Mouse (Mus musculus) cerebellum, postnatal 14 days (tissue): ENCODE results near the gene Cmtm7.
"Not testable (repeated sequence)": the region's sequence is repeated elsewhere in the genome, so short reads cannot be mapped to it uniquely, and the experiment has no call there.

Experiments
- DNase-seq, 2 experiments: peaks; one replicate each; pipeline ENCODE4 v3.0.0; 2021; ENCODE audit warnings: mixed read lengths in 2 of 2

Gene Cmtm7

GRCm38 (mm10) chr9:114760353-114760752 lies 21.3 kb downstream of the Cmtm7 start:
- no peak for DNase-seq

GRCm38 (mm10) chr9:114759886-114760285 lies 21.8 kb downstream of the Cmtm7 start:
- no peak for DNase-seq

- DNase-seq: no peak
These were observed 22.9 kb downstream of the Cmtm7 start for GRCm38 (mm10) chr9:114758801-114759200.

GRCm38 (mm10) chr9:114758272-114758671 lies 23.4 kb downstream of the Cmtm7 start:
- no peak for DNase-seq

- peak; percentile 95 for DNase-seq
These were observed 28.7 kb downstream of the Cmtm7 start for GRCm38 (mm10) chr9:114752863-114753484.

DNA sequence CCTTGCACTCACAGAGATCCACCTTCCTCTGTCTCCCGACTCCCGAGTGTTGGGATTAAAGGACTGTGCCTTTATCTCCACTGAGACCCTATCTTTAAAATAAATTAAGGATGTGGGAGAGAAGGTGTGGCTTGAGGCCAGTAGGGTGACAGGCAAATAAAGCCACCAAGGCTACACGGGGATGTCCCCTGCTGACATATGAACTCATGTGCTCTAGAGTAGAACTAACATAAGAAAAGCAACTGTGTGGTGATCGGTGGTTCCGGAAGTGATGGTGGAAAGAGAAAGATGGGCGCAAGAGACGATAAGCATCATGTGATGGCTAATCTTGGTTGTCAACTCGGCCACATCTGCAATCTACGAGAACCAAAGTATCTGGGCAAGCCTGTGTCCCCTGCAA lies 29.3 kb downstream of the Cmtm7 start:
- no peak for DNase-seq

DNA sequence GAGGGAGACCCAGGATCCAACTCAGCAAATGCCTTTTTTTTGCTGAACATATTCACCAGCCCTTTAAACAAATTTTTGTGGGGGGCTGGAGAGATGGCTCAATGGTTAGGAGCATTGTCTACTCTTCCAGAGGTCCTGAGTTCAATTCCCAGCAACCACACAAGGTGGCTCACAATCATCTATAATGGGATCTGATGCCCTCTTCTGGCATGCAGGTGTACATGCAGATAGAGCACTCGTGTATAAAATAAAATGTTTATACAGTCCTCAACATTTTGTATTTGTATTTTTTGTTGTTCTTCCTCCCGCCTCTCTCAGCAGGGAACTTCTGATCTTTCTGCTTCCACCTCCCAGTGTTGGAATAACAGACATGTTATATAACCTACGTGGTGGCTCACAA lies 30.1 kb downstream of the Cmtm7 start:
- DNase-seq: no peak

DNA sequence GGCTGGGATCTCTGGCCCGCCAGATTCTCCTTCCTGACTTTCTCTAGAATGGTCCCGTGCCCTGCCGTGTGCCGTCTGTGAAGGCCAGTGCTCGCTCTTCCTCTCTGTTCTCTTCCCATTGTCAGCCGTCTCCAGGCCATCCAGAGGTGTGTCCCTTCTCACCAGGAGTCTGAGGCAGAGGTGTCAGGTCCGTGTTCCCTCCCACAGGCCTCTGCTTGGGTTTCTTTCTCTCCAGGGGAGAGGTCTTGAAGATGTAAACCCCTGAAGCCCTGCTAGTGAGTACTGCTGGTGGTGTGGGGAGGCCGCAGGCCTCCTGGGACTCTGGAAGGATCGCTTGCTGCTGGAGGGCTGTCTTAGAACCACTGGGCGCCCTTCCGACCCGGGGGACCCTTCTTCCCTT lies 34.2 kb downstream of the Cmtm7 start:
- DNase-seq: no peak

DNA sequence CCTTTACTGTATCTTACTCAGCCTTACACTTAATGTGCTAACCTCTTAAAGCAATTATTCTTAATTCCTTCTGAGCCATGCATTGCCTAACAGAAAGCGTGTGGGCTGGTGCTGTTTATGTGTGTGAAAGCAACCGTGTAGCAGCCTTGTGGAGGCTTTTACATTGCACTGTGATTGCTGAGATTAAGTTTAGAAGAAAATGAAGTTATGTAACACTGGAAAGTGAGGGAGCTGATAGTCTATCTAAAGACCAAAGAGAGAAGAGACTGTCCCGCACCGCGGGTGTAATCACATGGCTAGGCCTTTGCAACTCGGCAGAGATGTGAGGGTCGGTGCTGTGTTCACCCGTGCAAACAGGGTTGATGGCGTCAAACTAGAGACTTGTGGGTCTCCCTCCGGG lies 34.6 kb downstream of the Cmtm7 start:
- no peak for DNase-seq

DNA sequence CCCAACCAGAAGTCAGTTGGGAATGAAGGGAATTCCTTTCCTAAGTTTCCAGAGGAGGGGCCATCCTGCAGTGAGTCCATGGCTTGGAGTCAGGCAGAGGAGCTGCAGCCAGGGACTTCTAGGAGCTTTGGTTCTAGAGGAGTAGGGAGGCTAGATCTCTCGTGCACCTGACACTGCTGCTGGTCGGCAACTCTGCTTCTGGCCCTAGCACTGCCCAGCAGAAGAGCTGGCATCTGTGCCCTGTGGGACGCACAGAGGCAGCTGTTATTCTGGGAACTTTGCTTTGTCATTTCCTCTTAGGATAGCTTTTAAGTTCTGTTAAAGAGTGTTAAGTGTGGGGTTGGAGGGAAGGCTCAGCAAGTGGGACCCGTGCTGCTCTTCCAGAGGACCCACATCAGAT lies 36.0 kb downstream of the Cmtm7 start:
- no peak for DNase-seq

- DNase-seq: no peak
These were observed 36.5 kb downstream of the Cmtm7 start for GRCm38 (mm10) chr9:114745163-114745562.

DNA sequence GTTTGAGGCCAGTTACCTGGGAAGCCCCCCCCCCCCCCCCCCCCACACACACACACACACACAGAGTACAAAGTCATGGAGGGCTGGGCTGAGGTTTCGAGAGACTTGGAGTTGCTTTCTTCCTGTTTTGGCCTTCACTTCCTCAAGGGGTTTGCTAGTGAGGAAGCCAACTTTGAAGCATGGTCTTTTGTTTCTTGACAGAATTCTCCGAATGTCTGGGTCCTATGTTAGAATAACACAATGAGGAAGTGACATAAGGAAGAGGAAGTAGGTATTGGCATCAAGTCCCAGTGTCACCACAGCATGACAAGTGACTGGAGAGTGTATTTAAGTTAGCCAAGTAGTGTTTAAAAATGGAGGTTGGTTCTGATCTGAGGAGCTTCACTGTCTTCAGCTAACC lies 38.9 kb downstream of the Cmtm7 start:
- DNase-seq: no peak

GRCm38 (mm10) chr9:114740336-114740735 lies 41.3 kb downstream of the Cmtm7 start:
- DNase-seq: no peak

DNA sequence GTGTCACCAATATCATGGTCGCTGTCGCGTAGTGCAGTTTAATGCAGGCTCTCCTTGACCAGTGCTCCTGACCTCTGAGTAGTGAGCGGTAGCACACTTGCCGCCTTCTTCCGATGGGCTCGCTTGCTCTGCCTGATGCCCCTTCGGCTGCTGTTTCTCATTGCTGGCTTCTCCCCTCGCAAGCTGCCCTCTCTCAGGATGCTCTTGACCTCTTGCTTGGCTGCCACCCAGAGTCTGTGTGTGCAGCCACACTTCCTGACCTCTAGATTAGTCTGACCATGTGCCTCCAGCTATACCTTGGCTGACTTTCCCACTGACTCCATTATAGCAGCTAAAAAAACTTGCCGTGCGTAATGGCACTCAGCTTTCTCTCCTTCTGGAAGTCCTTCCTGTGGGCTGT lies 45.2 kb downstream of the Cmtm7 start:
- DNase-seq: no peak

GRCm38 (mm10) chr9:114733238-114733637 lies 48.4 kb downstream of the Cmtm7 start:
- no peak for DNase-seq

DNA sequence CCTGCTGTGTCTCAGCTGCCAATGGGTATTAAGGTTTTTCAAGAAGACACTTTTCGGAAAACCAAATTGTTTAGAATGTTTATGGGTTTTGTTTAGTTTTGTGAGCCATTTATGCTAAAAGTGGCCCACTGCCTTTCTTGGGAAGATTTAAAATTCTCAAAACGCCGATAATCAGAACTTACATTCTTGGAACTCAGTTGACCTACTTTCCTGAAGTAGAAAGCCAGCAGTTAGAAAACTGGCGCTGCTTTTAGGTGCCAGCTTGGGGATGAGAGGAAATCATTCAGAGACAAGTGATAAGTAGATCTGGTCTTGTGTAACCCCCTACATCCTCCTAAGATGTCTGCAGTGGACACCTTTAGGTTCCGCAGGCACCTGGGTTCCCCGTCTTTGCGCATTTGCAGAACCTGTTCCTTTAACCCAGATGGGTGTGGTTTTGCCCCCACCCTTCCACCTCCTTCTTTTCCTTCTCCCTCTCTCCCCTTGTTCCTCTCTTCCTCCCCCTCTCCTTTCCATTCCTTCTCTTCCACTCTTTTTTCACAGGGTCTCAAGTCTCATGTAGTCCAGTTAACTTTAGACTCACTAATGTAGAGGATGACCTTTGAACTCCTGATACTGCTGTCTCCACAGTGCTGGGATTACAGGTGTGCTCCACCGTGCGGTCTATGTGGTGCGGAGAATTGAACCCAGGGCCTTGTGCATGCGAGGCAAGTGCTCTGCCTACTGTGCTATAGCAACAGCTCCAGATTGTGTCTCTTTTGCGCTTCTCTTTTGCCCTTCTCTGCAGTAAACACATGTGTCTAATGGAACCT lies 49.6 kb downstream of the Cmtm7 start:
- no peak for DNase-seq

DNA sequence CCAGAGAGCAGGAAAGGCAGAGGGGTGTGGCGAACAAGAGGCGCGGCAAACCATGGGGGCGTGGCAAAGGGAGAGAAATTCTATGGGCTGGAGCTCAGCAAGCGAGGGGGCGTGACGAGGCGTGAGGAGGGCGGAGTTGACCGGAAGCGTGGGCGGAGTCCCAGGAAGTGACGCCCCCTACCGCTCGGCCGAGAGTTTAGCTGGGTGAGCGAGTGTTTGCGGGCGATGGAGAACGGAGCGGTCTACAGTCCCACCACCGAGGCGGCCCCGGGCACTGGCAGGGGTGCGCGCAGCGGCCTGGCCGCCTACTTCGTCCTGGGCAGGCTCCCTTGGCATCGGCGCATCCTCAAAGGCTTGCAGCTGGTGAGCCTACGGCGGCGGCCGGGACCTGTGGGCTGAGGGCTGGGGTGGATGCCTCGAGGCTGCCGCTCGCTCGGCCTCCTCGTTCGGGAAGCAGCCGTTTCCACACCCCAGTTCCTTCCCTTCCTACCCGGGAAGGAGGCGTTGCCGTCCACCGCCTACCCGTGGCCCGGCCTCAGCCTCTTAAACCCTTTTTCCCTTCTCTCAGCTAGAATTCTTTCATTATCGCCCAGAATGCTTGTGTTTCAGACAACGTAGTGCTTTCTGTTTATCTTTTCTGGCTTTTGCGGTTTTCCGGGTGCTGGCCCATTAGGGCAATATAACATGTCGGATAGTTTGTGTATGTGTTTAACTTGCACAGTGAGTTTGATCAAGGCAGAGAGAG lies 50.5 kb downstream of the Cmtm7 start, which contains the start of gene Cmtm6:
TSS of gene Cmtm6 (plus strand) at position 106 of the 745 bp plus-strand sequence.
- DNase-seq: peak; percentile 96 to 97

DNA sequence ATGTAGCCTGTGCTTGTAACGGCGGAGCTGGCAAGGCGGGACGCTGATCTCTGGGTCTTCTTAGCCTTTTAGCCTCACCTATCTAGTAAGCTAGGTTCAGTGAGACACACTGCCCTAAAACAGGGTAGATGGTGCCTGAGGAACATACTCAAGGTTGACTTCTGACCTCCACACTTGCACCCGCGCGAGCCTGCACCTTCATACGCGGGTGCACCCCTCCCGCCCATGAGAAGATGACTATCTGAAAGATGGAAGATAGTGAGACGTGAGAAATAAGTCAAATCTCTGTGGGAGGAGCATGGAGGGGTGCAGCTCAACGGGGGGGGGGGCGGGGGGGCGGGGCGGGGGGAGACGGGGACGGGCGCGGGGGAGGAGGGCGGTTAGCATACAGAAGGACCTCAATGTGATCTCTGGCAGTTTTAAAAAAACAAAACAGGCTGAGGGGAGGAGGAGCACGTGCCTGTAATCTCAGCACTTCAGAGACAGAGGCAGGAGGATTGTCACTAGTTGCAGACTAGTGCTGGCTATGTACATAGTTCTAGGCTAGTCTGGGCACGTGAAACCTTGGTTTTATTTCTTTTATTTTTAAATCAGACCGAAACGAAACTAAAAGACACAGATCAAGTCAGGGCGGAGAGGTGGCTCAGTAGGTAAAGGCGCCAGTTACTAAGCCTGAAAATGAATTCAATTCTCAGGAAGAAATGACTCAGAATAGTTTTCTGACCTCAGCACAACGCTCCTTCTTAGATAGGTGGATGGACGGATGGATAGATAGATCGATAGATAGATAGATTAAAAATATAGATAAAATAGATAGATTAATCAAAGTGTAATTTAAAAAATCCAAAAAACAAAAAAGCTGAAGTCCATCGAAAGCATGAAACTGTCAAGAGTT lies 51.5 kb downstream of the Cmtm7 start:
- DNase-seq: no peak

DNA sequence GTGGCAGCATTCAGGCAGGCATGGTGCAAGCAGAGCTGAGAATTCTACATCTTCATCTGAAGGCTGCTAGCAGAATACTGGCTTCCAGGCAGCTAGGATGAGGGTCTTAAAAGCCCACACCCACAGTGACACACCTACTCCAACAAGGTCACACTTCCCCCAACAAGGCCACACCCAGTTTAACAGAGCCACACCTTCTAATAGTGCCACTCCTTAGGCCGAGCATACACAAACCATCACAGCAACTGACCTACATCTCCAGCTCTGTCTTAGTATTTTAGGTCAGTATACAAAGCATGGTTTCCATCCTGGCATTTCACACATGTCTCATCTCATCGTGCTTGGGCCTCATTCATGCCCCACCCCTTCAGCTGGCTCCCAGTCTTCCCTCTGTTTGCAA lies 53.2 kb downstream of the Cmtm7 start:
- not testable (repeated sequence) for DNase-seq

GRCm38 (mm10) chr9:114727315-114727714 lies 54.3 kb downstream of the Cmtm7 start:
- peak; percentile 77 to 78 for DNase-seq

- DNase-seq: no peak
These were observed 64.9 kb downstream of the Cmtm7 start for GRCm38 (mm10) chr9:114716677-114717331.

- DNase-seq: no peak
These were observed 68.2 kb downstream of the Cmtm7 start for GRCm38 (mm10) chr9:114713481-114713880.
